Mouse (Mus musculus): ENCODE results near the gene Mrps18a.

The Mrps18a gene

GRCm38 (mm10) chr17:46101906-46102305 lies 8.9 kb upstream of the Mrps18a start:
- DNase-seq (ENCODE audit: low read depth, low spot score), result no peak

- no peak for DNase-seq (ENCODE audit: low read depth, low spot score)
Measured at GRCm38 (mm10) chr17:46102608-46103159, 8.1 kb upstream of the Mrps18a start.

GRCm38 (mm10) chr17:46104487-46104886 lies 6.3 kb upstream of the Mrps18a start:
- DNase-seq (ENCODE audit: low read depth, low spot score), result no peak

- DNase-seq (ENCODE audit: low read depth, low spot score), result no peak
Measured at GRCm38 (mm10) chr17:46108286-46108685, 2.5 kb upstream of the Mrps18a start.

GRCm38 (mm10) chr17:46115489-46115888 lies 4.7 kb downstream of the Mrps18a start:
- no peak for DNase-seq (ENCODE audit: low read depth, low spot score)

- DNase-seq (ENCODE audit: low read depth, low spot score), result no peak
Measured at GRCm38 (mm10) chr17:46116138-46116537, 5.4 kb downstream of the Mrps18a start.

- DNase-seq (ENCODE audit: low read depth, low spot score), result no peak
Measured at GRCm38 (mm10) chr17:46116881-46117280, 6.1 kb downstream of the Mrps18a start.

GRCm38 (mm10) chr17:46117623-46118422 lies 7.0 kb downstream of the Mrps18a start:
- no peak for DNase-seq (ENCODE audit: low read depth, low spot score)

- DNase-seq (ENCODE audit: low read depth, low spot score), result no peak
Measured at GRCm38 (mm10) chr17:46118423-46118850, 7.7 kb downstream of the Mrps18a start.

GRCm38 (mm10) chr17:46119641-46120040 lies 8.9 kb downstream of the Mrps18a start:
- no peak for DNase-seq (ENCODE audit: low read depth, low spot score)

GRCm38 (mm10) chr17:46122791-46123190 lies 12.0 kb downstream of the Mrps18a start:
- no peak for DNase-seq (ENCODE audit: low read depth, low spot score)

GRCm38 (mm10) chr17:46123285-46123684 lies 12.5 kb downstream of the Mrps18a start:
- DNase-seq (ENCODE audit: low read depth, low spot score), result no peak

GRCm38 (mm10) chr17:46123953-46124700 lies 13.3 kb downstream of the Mrps18a start:
- no peak for DNase-seq (ENCODE audit: low read depth, low spot score)

GRCm38 (mm10) chr17:46126608-46127007 lies 15.8 kb downstream of the Mrps18a start:
- no peak for DNase-seq (ENCODE audit: low read depth, low spot score)

GRCm38 (mm10) chr17:46127814-46128493 lies 17.2 kb downstream of the Mrps18a start:
- DNase-seq (ENCODE audit: low read depth, low spot score), result no peak

- no peak for DNase-seq (ENCODE audit: low read depth, low spot score)
Measured at GRCm38 (mm10) chr17:46129741-46130498, 19.1 kb downstream of the Mrps18a start.

GRCm38 (mm10) chr17:46132058-46132718 lies 21.4 kb downstream of the Mrps18a start:
- DNase-seq (ENCODE audit: low read depth, low spot score), result no peak

GRCm38 (mm10) chr17:46132862-46133261 lies 22.1 kb downstream of the Mrps18a start:
- no peak for DNase-seq (ENCODE audit: low read depth, low spot score)

- no peak for DNase-seq (ENCODE audit: low read depth, low spot score)
Measured at GRCm38 (mm10) chr17:46138563-46139236, 27.9 kb downstream of the Mrps18a start.

- DNase-seq (ENCODE audit: low read depth, low spot score), result no peak
Measured at GRCm38 (mm10) chr17:46139872-46140271, 29.1 kb downstream of the Mrps18a start.
